Mouse (Mus musculus) neutrophil, adult 5-6 weeks (primary cell): ENCODE data around the gene Nudt9. TPM values are rescaled to one million over a fixed set of nuclear protein-coding genes. Genes with fewer than 3 reads are reported as not detected.

ENCODE experiments used
- ATAC-seq: fragments of 151-379, 151-347 bp; 2 replicates; pipeline ENCODE4 v1.8.0; 2017; ENCODE audit warnings: mild to moderate bottlenecking, moderate TSS enrichment; ENCODE audit not compliant: insufficient number of reproducible peaks, poor library complexity, low FRiP score, severe bottlenecking; ENCODE audit errors: extremely low read depth
- total RNA-seq: library from RNA; stranded (forward); fragments of 200-1000 nt; gene quantifications from 2 replicates; pipeline ENCODE4 v1.2.3, GENCODE M21; 2017

The Nudt9 gene
- total RNA-seq, 1 experiment from 2014 or later: 29.7 TPM

DNA sequence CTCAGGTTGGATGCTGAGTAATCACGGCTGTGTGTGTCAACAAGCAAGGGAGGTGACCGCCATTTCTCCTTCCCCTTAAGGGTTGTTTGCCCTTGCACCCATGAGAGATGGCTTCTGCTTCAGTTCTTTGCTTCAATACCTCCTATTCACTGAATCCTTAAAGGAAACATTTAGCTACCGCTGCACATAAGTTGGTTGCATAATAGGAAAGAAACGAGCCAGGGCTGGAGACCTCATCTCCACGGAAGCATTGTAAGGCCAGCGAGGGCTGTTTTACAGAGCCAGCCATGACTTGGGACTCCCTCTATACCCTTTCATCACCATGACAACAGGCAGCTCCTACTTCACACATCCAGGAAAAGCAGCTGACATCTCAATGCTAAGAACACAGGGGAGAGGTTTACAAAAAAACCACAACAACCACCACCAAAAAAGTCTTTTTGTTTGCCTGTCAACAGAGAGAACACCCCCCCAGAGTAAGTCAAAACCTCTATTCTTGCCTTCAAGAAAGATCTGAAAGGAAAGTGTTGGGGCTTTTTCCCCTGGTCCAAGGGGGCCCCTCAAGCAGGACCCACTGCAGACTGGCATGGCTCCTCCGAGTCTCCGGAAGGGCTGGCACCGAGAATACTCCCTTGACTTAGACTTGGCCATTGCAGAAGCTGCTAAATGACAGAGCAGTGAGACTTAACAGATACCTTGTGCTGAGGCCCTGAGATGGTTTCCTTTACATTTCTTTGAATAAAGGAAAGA, 64.2 kb downstream of the Nudt9 start:
- no peak for ATAC-seq

DNA sequence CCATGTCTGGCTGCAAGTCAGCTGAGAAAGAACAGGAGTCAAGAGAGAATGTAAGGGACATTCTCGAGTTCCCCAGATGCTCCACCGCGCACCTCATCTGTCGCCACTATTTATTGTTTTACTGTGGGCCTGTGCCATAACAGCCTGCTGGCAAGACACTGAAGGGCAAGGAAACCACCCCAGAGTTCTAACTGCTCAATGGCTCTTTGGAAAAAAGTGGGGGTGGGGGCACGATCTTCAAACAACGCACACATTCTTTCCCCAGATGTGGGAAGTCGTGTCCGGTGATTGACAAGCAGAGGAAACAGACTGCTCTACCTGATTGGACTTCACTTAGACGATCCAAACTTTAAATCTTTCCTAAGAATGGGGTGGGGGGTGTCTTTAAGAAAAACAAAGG, 65.9 kb downstream of the Nudt9 start:
- no peak for ATAC-seq

GRCm38 (mm10) chr5:104112511-104112910, 66.4 kb downstream of the Nudt9 start:
- ATAC-seq: no peak

GRCm38 (mm10) chr5:104113491-104114172, 67.5 kb downstream of the Nudt9 start, which contains the start of gene Sparcl1:
Gene Sparcl1, minus strand, starts transcription at chr5:104113733.
- ATAC-seq: no peak

Other genes with a start within 250 kb of the Nudt9 start
- 2.1 and 4.2 TPM in 2 replicates for gene Klhl8, start 135.0 kb upstream of the Nudt9 start, total RNA-seq
- 0.35 and 0.74 TPM in 2 replicates for gene Hsd17b13, start 68.9 kb upstream of the Nudt9 start, total RNA-seq
- 90.4 and 105 TPM in 2 replicates for gene Hsd17b11, start 24.4 kb upstream of the Nudt9 start, total RNA-seq
- not detected in 2 replicates for gene Gm17660, start 31.3 kb downstream of the Nudt9 start, total RNA-seq
- 0.61 TPM in 1 of 2 replicates, not detected in the other for gene Sparcl1, start 67.4 kb downstream of the Nudt9 start, total RNA-seq
- not detected in 2 replicates for gene Dspp, start 124.4 kb downstream of the Nudt9 start, total RNA-seq
- not detected in 2 replicates for gene Dmp1, start 156.3 kb downstream of the Nudt9 start, total RNA-seq